Mouse (Mus musculus) mouse trophoblast stem cell (cell line): ENCODE results near the gene Pip4k2b.

Source experiments
- in situ Hi-C, 2 experiments: fragments of 300-500 bp; cut with MseI, MboI; formaldehyde crosslinking; loops; 2 replicates in 1 of 2; 3 replicates in 1 of 2; pipeline ENCODE4 v1.15.1; 2025

Pip4k2b gene

GRCm38 (mm10) chr11:97666794-97667193 is 77.7 kb downstream of the Pip4k2b start:
- in situ Hi-C loops: no loop called here

- in situ Hi-C loops: no loop called here
Observed at GRCm38 (mm10) chr11:97666221-97666620, 78.3 kb downstream of the Pip4k2b start.

- in situ Hi-C loops: no loop called here
Observed at GRCm38 (mm10) chr11:97665431-97665830, 79.1 kb downstream of the Pip4k2b start.
